Mouse (Mus musculus): ENCODE measurements around the gene Etv4.

The Etv4 gene

GRCm38 (mm10) chr11:101785143-101785851 is at the start of gene Etv4:
Gene Etv4, minus strand, starts transcription at chr11:101785371.
- DNase-seq = peak; percentile 84

GRCm38 (mm10) chr11:101832001-101832400 is 46.8 kb upstream of the Etv4 start:
- no peak for DNase-seq

GRCm38 (mm10) chr11:101830616-101831015 is 45.4 kb upstream of the Etv4 start:
- no peak for DNase-seq

GRCm38 (mm10) chr11:101830112-101830511 is 44.9 kb upstream of the Etv4 start:
- DNase-seq = peak; percentile 36

GRCm38 (mm10) chr11:101828718-101829117 is 43.5 kb upstream of the Etv4 start:
- no peak for DNase-seq

DNA sequence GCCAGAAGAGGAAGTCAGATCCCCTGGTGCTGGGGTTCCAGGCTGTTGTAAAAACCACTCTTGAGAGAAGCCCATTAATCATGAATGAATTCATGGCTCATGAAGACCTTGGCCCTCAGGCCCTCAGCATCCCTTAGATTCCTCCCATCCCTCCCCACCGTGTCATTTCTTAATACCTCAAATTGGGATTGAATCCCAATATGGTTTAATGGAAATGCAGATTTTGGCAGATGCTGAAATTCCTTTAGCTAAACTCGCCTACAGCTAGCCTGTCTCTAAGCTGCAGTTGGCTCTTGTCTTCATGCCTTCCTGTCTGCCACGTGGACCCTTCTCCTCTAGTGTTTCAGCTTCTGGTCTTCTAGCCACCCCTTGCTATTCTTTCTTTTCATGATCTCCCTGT is 38.0 kb upstream of the Etv4 start:
- DNase-seq = no peak

GRCm38 (mm10) chr11:101820899-101821298 is 35.7 kb upstream of the Etv4 start:
- no peak for DNase-seq

GRCm38 (mm10) chr11:101819853-101820252 is 34.7 kb upstream of the Etv4 start:
- DNase-seq = no peak

DNA sequence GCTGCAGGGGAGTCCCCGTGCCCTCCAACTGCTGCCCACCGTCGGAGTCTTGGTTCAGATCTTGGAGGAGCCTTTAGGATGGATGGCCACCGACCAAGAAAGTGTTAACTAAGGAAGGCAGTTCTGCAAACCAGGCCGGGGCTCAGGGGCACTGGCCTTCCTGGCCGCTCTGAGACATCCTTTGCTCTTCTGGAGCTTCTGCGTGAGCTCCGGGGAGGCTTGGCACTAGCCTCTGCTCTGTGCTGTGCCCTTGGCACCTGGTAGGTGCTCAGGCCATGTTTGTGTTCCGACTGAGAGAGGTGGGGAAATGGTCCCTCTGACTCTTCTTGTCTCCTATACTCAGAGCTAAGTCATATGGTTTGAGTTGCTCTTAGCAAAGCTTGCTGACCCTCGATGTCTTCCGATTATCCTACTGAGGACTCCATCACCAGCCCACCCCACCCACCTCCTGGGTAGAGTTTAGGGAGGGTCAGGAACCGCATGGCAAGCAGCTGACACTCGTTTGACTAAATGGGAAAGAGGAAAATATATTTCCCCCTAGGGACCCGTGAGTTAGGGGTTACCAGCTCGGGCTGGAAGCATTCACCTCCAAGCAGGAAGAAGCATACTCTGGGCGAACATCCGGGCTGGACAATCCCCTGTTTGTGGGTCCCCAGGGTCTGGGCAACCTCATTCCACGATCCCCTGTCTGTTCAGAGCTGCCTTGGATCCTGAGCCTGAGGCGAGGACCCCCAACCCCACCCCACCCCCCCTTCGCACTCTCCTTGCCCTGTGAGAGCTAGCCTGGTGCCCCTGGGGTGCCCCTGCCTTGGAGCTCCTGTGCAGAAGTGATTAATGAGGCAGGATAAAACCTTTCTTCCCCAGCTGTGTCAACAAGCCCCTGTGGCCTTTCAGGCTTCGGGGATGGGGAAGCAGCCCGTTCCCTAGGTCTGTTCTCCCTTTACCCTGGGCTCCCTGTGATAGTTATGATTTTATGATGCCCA is 30.2 kb upstream of the Etv4 start:
- DNase-seq = no peak

DNA sequence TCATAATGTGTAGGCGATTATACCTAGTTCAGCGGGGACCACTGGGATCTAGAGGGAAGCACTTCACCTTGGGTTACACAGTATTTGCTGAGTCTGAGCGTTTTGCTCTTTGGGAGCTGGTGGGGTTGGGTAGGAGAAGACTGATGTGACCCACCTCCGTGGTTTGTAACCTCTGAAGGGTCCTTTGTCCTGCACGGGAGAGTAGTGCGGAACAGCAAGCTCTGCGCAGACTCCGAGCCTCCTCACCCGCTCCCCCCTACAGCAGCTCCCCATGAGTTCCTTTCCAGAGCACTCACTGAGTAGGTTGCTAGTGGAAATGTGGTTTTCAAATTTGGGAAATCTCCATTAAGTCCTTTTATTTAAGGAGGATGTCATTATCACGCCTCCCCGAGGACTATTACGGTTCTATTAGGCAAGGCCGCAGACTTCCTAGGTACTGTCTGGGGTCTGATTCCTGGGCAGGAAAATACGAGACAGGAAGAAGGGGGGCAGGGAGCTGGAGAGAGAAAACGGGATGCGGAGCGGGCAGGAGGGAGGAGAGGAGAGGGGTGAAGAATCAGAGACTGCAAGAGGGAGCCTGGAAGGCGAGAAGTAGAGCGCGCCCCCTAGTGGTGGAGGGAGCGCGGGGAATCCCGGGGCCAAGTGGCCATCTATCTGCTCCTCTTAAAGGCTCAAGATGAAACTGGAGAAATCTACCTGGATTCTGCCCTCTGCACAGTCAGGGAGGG is 29.4 kb upstream of the Etv4 start:
- peak; percentile 75 for DNase-seq

GRCm38 (mm10) chr11:101813259-101813658 is 28.1 kb upstream of the Etv4 start:
- DNase-seq = peak; percentile 74

GRCm38 (mm10) chr11:101809060-101809828 is 24.1 kb upstream of the Etv4 start:
- no peak for DNase-seq

GRCm38 (mm10) chr11:101807266-101807665 is 22.1 kb upstream of the Etv4 start:
- no peak for DNase-seq

DNA sequence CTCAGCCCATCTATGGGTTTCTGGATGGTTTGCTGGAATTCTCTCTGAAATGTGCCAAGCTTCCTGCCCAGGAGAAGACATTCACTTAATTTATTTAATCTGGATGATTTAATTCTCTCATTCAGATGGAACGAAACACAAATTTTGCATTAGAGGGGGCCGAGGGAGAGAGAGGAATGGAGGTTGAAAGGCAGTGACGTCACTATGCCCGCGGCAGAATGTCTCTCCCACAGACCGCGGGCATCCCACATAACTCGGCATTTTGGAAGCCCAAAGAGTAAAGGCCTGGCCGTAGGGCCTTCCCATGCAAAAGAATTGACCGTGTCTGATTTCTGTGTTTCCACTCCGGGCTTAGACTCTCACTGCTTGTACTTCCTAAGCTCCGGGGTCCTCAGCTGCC is 21.6 kb upstream of the Etv4 start:
- no peak for DNase-seq

DNA sequence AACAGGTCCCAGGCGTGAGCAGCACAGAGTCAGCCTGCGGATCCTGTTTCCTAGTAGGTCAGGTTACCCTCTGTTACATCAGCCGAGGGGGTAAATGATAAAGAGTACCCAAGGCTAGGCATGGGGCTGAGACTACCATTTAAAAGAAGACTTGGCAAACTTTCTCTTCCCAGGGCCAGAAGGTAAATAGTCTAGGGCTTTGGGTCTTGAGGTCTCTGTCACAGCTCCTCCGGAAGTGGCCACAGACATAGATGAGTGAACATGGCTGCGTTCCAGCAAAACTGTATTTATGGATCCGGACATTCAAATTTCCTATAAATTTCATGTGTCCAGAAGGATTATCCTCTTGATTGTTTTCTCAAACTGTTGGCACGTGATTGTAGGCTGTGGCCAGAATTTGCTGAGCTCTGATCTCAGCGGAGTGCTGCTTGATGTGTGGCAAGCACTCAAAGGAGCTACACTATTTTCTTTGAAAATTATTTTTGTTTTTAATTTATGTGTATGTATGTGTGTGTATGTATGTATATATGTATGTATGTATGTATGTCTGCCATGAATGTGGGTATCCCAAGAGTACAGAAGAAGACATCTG is 20.0 kb upstream of the Etv4 start:
- DNase-seq = no peak

- no peak for DNase-seq
These were observed 16.2 kb upstream of the Etv4 start for GRCm38 (mm10) chr11:101801386-101801785.

DNA sequence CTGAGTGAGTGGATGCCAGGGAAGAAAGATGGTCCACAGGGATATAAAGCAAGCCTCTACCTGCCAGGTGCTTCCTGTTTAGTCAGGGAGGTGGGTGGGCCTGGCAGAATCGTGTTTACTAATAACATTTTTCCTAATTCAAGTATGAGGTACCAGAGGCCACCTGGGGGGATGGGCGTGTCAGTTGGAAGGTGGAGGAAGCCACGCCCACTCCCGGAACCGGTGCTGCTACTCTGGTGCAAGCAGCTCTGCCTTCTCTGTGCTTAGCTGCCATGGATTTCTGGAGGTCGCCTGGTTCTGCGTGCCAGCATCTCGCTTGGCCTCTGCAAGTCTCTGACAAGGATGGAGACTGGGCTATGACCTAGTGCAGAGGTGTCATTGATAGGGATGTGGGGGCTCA is 12.9 kb upstream of the Etv4 start:
- no peak for DNase-seq

- no peak for DNase-seq
These were observed 12.2 kb upstream of the Etv4 start for GRCm38 (mm10) chr11:101797355-101797754.

DNA sequence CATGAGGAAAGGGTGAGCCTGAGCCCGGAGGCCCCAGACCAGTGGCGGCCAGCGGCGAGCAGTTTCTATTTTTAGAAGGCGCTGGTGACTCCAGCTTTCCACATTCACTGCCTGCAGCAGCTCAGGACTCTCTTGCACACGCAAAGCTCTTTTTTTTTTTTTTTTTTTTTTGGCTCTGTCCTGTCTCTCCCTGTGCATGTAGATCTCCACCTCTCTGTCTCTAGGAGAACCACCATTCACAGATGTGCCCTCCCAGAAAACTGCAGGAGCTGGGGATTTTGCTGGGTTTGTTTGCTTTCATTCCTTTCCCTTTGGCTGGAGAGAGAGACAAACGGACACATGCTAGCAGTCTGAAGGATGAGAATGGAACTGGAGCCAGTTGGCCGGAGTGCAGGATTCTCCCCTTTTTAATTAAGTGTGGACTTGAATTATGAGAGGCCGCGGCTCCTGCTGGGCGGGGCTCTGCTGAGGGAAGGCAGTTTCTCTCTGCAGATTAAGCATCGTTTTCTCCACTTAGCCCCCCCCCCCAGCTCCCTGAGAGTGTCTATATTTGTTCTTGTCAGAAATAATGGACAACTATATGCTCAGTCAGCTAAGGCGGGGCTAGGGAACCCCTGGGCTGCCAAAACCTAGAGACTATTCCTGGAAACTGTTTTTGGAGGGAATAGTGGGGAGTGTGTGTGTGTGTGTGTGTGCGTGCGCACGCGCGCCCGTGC is 5.8 kb upstream of the Etv4 start:
- peak; percentile 38 for DNase-seq

DNA sequence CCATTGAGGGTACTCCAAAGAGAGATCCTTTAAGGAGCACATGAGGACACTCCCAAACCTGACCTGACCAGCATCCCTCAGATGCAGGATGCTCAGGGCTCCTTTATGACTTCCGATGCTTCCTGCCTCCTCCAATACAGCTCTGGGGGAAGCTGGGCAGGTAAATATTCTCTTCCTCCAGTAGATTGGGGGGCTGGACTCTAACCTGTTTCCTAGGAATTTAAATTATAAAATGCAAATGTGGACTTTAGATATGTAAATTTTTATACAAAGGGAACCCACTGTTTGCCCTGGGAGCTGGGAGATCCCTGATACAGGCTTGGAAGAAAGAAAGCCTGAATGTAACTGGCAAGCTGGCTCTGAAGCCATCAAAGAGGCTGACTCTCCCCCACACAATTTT is 2.3 kb upstream of the Etv4 start:
- no peak for DNase-seq

- DNase-seq = no peak
These were observed 1.5 kb upstream of the Etv4 start for GRCm38 (mm10) chr11:101786651-101787050.
